Mouse (Mus musculus): Measurements from ENCODE around the gene 1110059E24Rik.
"Not testable (repeated sequence)": the region's sequence is repeated elsewhere in the genome, so short reads cannot be mapped to it uniquely, and the experiment has no call there.

The 1110059E24Rik gene

GRCm38 (mm10) chr19:21652285-21653171 lies at the start of gene 1110059E24Rik:
Gene 1110059E24Rik (minus strand): TSS chr19:21652976.
- peak; percentile 94 for DNase-seq (ENCODE audit: low read depth, low spot score)

GRCm38 (mm10) chr19:21680986-21681385 lies 28.2 kb upstream of the 1110059E24Rik start:
- no peak for DNase-seq (ENCODE audit: low read depth, low spot score)

GRCm38 (mm10) chr19:21680091-21680490 lies 27.3 kb upstream of the 1110059E24Rik start:
- DNase-seq (ENCODE audit: low read depth, low spot score), result no peak

GRCm38 (mm10) chr19:21674354-21675096 lies 21.7 kb upstream of the 1110059E24Rik start:
- no peak for DNase-seq (ENCODE audit: low read depth, low spot score)

GRCm38 (mm10) chr19:21669650-21670049 lies 16.9 kb upstream of the 1110059E24Rik start:
- no peak for DNase-seq (ENCODE audit: low read depth, low spot score)

- no peak for DNase-seq (ENCODE audit: low read depth, low spot score)
Observed at GRCm38 (mm10) chr19:21663756-21664456, 11.1 kb upstream of the 1110059E24Rik start.

GRCm38 (mm10) chr19:21660734-21661133 lies 8.0 kb upstream of the 1110059E24Rik start:
- DNase-seq (ENCODE audit: low read depth, low spot score), result no peak

- no peak for DNase-seq (ENCODE audit: low read depth, low spot score)
Observed at GRCm38 (mm10) chr19:21654788-21655187, 2.0 kb upstream of the 1110059E24Rik start.

GRCm38 (mm10) chr19:21653172-21653981 lies 601 bp upstream of the 1110059E24Rik start, which contains the start of gene Abhd17b:
Gene Abhd17b (plus strand): TSS chr19:21653185.
- peak; percentile 11 for DNase-seq (ENCODE audit: low read depth, low spot score)

GRCm38 (mm10) chr19:21651664-21652063 lies 1.1 kb downstream of the 1110059E24Rik start:
- DNase-seq (ENCODE audit: low read depth, low spot score), result no peak

- DNase-seq (ENCODE audit: low read depth, low spot score), result no peak
Observed at GRCm38 (mm10) chr19:21646142-21646541, 6.6 kb downstream of the 1110059E24Rik start.

- DNase-seq (ENCODE audit: low read depth, low spot score), result no peak
Observed at GRCm38 (mm10) chr19:21645301-21645700, 7.5 kb downstream of the 1110059E24Rik start.

GRCm38 (mm10) chr19:21643935-21644334 lies 8.8 kb downstream of the 1110059E24Rik start:
- no peak for DNase-seq (ENCODE audit: low read depth, low spot score)

- no peak for DNase-seq (ENCODE audit: low read depth, low spot score)
Observed at GRCm38 (mm10) chr19:21637672-21638071, 15.1 kb downstream of the 1110059E24Rik start.

GRCm38 (mm10) chr19:21636907-21637306 lies 15.9 kb downstream of the 1110059E24Rik start:
- no peak for DNase-seq (ENCODE audit: low read depth, low spot score)

- no peak for DNase-seq (ENCODE audit: low read depth, low spot score)
Observed at GRCm38 (mm10) chr19:21635406-21635805, 17.4 kb downstream of the 1110059E24Rik start.

- no peak for DNase-seq (ENCODE audit: low read depth, low spot score)
Observed at GRCm38 (mm10) chr19:21630656-21631331, 22.0 kb downstream of the 1110059E24Rik start.

- no peak for DNase-seq (ENCODE audit: low read depth, low spot score)
Observed at GRCm38 (mm10) chr19:21629501-21629900, 23.3 kb downstream of the 1110059E24Rik start.

- no peak for DNase-seq (ENCODE audit: low read depth, low spot score)
Observed at GRCm38 (mm10) chr19:21629030-21629429, 23.7 kb downstream of the 1110059E24Rik start.

- not testable (repeated sequence) for DNase-seq (ENCODE audit: low read depth, low spot score)
Observed at GRCm38 (mm10) chr19:21628440-21628839, 24.3 kb downstream of the 1110059E24Rik start.
